Mouse (Mus musculus) c-Kit-negative CD71-positive TER-119-positive erythroid progenitor cells, embryonic 14.5 days (primary cell): Measurements from ENCODE around the gene Atad1.
"Not testable (repeated sequence)": the region's sequence is repeated elsewhere in the genome, so short reads cannot be mapped to it uniquely, and the experiment has no call there.

Experiments
- DNase-seq: peaks from one replicate; pipeline ENCODE4 v3.0.0-alpha.2; 2013; ENCODE audit warnings: low read depth, low spot score

The Atad1 gene

DNA sequence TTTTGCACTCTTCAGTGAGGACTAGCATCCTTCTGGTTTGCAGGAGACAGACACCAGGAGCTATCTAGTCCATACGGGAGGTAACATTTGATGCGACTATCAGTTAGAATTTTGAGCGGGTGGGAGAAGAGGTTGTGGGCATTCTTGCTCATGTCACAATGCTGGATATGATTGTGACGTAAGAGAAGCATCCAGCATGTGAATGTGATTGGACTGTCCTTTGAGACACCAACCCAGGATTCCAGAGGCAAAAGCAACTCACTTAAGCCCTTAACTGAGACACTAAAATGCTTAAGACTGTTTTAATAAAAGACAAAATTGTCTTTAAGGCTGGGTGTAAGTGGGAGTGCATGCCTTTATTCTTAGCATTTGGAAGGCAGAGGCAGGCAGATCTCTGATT, at the start of gene Atad1:
Atad1 (minus strand) TSS at position 101 of the 400 bp plus-strand sequence.
- no peak for DNase-seq

GRCm38 (mm10) chr19:32788016-32788415, 48.4 kb upstream of the Atad1 start:
- DNase-seq = not testable (repeated sequence)

DNA sequence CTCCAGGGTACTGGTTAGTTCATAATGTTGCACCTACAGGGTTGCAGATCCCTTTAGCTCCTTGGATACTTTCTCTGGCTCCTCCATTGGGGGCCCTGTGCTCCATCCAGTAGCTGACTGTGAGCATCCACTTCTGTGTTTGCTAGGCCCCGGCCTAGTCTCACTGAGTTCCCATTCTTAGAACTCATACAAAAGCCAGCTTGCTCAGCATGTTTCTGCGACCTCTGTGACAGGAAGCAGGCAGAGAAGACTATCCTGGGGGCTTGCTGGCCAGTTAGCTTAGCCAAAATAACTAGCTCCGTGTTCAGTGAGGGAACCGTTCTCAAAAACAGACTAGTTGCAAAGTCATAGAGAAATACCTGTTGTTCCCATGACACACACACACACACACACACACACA, 47.8 kb upstream of the Atad1 start:
- DNase-seq = not testable (repeated sequence)

GRCm38 (mm10) chr19:32781305-32782071, 41.9 kb upstream of the Atad1 start:
- no peak for DNase-seq

GRCm38 (mm10) chr19:32779131-32779530, 39.5 kb upstream of the Atad1 start:
- DNase-seq = no peak

DNA sequence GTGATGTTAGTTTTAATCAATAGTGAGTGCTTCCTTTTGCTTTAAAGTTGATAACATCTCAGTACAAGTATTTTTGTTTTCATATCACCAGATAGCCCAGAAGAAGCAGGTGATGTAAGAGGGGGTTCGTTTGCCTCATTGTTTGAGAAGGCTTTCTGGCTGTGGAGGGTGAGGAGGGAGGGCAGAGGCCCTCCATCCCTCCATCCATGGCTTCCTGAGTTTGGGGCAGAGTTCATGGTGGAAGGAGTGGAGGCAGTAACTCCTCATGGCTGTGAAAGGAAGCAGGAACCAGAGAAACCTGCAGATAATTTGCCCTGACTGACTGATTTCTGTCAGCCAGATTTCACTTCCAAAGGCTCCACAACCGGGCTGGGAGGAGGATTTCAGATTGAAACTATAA, 38.8 kb upstream of the Atad1 start:
- no peak for DNase-seq

GRCm38 (mm10) chr19:32762493-32762892, 22.9 kb upstream of the Atad1 start:
- no peak for DNase-seq

- DNase-seq = no peak
Measured at GRCm38 (mm10) chr19:32761162-32761561, 21.6 kb upstream of the Atad1 start.

GRCm38 (mm10) chr19:32760499-32760898, 20.9 kb upstream of the Atad1 start:
- no peak for DNase-seq

- DNase-seq = no peak
Measured at GRCm38 (mm10) chr19:32759357-32760024, 19.9 kb upstream of the Atad1 start.

DNA sequence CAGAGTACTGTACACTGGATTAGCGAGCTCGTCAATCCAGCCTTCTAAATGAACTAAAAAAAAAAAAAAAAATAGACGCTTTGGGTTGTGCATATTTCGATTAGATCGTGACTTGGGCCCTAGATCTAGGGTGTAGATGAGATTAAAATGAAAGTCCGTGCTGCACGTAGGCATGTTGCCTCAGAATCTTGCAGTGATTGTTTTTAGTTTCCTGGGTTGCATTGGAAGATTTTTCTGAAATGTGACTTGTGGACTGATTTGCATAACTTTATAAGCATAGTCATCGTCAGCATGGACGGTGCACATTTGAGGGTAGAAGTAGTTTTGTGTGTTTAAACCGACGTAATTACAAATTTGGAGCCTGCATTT, 19.2 kb upstream of the Atad1 start:
- no peak for DNase-seq

GRCm38 (mm10) chr19:32757831-32758792, 18.5 kb upstream of the Atad1 start:
- peak; percentile 24 for DNase-seq

GRCm38 (mm10) chr19:32756900-32757725, 17.5 kb upstream of the Atad1 start, which contains the start of gene Pten:
TSS of gene Pten (plus strand) at chr19:32757497.
- DNase-seq = peak; percentile 84

GRCm38 (mm10) chr19:32756636-32756899, 17.0 kb upstream of the Atad1 start:
- no peak for DNase-seq

GRCm38 (mm10) chr19:32755792-32756635, 16.4 kb upstream of the Atad1 start:
- DNase-seq = peak; percentile 90

DNA sequence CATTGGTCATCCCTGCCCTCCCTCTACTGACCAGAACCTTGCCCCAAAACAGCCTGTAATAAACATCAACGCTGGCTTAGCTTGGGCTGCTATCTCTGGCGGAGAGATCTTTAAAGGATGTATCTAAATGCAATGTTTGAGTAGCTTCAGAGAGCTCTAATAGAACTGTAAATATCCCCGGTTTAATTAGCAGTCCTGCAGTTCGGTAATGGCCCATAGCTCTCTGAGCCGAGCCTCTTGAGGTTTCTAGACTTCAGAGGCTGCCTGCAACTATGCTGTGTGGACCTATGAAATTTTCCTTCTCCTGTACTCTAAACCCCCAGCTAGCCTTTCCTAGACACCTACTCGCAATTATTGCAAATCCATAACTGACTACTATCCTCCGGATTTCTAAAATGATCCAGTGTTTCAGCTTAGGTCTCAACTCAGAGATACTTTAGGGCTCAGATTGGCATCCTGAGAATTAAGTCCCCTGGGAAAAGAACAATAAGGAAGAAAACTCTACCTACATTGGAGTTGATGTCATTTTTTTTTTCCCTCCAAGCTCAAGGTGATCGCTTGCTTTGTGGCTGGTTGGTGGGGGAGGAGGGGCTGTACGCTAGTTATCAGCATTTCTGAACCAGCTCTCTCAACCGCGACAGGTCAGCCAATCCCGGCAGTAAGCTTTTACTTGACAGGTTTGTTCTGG, 15.7 kb upstream of the Atad1 start:
- no peak for DNase-seq

GRCm38 (mm10) chr19:32754188-32755000, 14.8 kb upstream of the Atad1 start:
- DNase-seq = no peak

GRCm38 (mm10) chr19:32753386-32753785, 13.8 kb upstream of the Atad1 start:
- no peak for DNase-seq

GRCm38 (mm10) chr19:32752357-32752756, 12.8 kb upstream of the Atad1 start:
- no peak for DNase-seq
